Mouse (Mus musculus) natural killer cell, adult 2 months (primary cell): Measurements from ENCODE around the gene Rgcc.
A peak's percentile ranks its signal among the peaks of the same experiment; 100 is the strongest.

Source experiments
- DNase-seq, 2 experiments: peaks; one replicate each; pipeline ENCODE4 v3.0.0; 2022; ENCODE audit warnings: low spot score in 2 of 2

Rgcc gene

DNA sequence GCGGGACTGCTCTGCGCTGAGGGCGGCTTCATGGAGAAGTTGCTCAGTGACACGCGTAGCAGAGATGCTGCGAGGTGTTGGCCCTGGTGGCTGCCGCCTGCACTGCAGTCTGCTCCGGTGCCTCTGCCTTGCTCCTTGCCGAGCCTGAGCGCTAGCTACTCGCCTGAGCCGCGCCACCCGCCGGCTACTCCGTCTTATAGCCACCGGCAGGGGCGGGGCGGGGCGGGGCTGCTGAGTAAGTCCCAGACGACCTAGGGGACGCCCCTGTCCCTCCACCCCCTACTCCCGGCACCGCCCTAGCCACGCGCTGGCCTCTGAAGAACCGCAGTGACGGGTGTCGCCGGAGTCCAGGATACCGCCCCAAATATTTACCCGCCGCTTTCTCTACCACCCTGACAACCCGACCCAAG, at the start of gene Rgcc:
Gene Rgcc (minus strand): TSS at position 180 of the 410 bp plus-strand sequence.
- DNase-seq = peak; percentile 97 to 99

- no peak for DNase-seq
Observed at GRCm38 (mm10) chr14:79346384-79346783, 44.9 kb upstream of the Rgcc start.

DNA sequence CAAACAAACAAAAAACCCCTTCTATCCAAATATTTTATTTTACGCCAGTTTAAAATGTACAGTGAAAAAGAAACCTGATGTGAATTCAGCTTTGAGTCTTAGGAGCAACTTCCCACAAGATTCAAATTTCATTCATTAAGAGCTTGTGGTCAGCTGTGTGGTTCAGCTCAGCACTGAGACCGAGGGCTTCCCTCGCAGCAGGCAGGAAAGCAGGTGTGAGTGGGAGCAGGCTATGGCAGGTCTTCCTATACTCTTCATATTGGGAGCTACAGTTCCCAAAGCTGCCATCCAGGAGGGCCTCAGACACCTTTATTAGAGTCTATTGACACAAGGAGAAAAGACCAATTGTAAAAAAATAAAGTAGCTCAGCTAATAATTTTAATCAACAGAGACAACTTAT, 34.2 kb upstream of the Rgcc start:
- no peak for DNase-seq

GRCm38 (mm10) chr14:79331936-79332335, 30.5 kb upstream of the Rgcc start:
- no peak for DNase-seq

- DNase-seq = peak; percentile 9 to 17
Observed at GRCm38 (mm10) chr14:79330944-79331561, 29.6 kb upstream of the Rgcc start.

DNA sequence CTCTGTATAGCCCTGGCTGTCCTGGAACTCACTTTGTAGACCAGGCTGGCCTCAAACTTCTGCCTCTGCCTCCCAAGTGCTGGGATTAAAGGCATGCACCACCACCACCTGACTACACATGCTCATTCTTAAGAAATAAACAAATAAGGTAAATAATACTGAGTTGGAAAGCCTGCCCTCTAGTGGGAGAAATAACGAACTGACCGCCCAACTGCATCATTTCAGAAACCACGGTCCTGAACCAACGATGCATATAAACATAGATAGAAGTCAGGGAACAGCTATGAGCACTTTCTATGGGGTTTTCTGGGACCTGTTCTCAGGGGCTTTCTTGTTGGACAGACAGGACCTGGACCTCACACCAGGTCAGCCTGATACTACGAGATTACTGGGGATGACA, 25.6 kb upstream of the Rgcc start:
- DNase-seq = peak; percentile 26 to 49

GRCm38 (mm10) chr14:79324112-79324840, 22.8 kb upstream of the Rgcc start:
- no peak for DNase-seq

- no peak for DNase-seq
Observed at GRCm38 (mm10) chr14:79321881-79322280, 20.4 kb upstream of the Rgcc start.

DNA sequence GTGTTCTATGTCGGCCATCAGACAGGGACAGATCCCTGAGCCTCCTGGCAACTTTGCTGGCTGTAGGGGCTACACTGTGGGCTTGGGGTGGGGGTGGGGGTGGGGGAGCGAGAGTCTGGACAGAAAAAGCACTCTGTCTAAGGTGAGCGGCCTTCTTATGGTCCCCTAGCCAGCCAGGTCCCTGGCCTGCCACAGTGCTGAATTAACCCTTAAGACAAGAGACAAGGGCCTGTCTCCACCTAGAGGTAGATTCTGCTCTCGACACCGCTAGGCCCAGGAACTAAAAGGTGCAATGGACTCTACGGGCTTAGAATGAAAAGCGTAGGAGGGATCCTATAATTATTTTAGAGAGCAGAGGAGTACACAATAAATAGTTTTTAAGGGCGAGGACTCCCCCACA, 19.7 kb upstream of the Rgcc start:
- DNase-seq = no peak

GRCm38 (mm10) chr14:79317602-79318001, 16.2 kb upstream of the Rgcc start:
- DNase-seq = no peak

DNA sequence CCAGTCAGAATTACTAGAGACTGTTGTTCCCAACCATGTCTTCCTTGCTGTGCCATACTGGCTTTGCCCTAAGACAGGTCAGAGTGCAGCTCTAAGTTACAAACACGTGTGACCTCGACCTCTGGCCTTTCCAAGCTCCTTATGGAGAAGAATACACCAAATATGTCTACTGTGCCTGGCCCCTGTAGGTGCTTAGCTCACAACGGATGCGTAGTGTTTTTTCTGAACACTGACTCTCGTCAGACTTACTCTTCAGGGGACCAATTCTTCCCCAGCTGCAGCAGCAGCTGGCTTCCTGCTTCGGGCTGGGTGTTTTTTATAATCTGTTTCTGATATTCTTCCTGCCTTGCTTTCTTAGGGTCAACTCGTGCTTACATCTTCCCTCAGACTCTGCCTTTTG, 14.4 kb upstream of the Rgcc start:
- no peak for DNase-seq

- no peak for DNase-seq
Observed at GRCm38 (mm10) chr14:79314245-79315010, 13.0 kb upstream of the Rgcc start.

DNA sequence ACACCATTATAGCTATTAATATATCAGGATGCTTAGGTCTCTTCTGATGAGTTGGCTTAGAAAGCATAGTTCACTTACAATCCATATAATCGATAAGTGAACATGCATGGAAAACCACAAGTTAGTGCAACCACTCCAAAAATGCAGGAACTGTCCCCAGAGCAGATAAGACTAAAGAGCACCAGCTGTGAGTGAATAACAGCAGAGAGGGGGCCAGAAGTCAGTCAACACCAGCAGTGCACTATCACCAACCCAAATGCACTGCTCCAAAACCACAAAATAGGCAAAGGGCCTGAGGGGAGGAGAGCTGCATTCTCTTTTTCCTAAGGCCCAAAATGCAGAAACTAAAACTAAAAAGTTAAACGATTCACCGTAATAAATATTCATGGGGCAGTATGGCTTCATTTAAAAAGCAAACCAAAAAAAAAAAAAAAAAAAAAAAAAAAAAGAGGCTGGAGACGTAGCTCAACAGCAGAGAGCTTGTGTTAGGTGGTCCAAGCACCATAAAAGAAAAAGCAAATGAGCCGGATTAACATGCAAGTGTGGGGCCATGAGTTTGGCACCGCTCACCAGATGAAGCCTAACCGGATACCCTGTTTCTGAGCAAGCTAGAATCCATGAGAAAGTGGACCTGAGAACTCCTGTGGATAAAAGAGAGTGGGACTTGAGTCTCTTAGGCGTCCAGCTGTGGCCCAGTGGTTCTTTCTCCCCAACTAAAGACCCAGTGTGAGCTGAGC, 12.2 kb upstream of the Rgcc start:
- DNase-seq = no peak

GRCm38 (mm10) chr14:79312719-79313118, 11.3 kb upstream of the Rgcc start:
- no peak for DNase-seq

DNA sequence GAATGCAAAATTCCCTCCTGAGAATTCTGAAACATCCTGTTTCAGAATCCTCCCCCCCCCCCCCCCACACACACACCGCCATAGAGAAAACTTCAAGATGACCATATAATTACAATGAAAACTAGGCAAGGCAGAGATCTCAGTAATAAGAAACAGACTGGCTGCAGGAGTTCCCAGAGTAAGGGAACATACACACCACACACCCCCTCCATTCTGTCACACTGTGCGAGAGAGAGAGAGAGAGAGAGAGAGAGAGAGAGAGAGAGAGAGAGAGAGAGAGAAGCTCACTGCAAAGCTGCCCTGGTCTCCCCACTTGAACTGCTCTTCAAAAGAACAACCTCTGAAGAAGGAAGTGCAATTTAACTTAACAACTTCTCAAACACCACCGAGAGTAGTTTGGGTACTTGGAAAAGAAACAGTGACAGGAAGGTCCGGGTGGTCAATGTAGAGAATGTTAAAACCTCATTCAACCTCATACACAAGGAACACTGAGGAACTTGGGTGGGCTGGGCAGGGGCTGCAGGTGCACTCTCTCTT, 10.5 kb upstream of the Rgcc start:
- no peak for DNase-seq

DNA sequence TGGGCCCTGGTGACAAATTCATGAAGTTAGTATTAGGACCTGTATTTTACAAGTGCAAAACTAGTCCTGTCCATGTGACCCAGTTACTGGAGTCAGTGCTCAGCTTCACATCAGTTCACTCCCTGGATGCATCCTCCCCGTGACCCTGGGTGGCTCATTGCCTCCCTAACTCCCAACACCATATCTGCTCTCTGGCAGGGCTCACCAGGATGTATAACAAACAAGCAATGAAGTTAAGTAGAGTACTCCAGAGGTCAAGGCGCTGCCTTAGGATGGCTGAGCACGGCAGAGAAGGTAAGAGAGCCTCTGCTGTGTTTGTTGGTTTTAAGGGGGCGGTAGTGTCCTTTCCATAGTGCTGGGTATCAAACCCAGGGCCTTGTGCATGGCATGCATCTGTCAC, 7.7 kb upstream of the Rgcc start:
- DNase-seq = no peak

GRCm38 (mm10) chr14:79308364-79308763, 6.9 kb upstream of the Rgcc start:
- DNase-seq = no peak

- no peak for DNase-seq
Observed at GRCm38 (mm10) chr14:79307908-79308307, 6.5 kb upstream of the Rgcc start.

GRCm38 (mm10) chr14:79307138-79307537, 5.7 kb upstream of the Rgcc start:
- DNase-seq = no peak

GRCm38 (mm10) chr14:79304873-79305464, 3.5 kb upstream of the Rgcc start:
- no peak for DNase-seq

GRCm38 (mm10) chr14:79303150-79303549, 1.7 kb upstream of the Rgcc start:
- peak; percentile 18 to 26 for DNase-seq
